Mouse (Mus musculus): ENCODE data around the gene Erc2. TPM values are rescaled to one million over a fixed set of nuclear protein-coding genes. Genes with fewer than 3 reads are reported as not detected.

Gene Erc2
- polyA plus RNA-seq, 1 experiment from 2014 or later, result 8.1 TPM

DNA sequence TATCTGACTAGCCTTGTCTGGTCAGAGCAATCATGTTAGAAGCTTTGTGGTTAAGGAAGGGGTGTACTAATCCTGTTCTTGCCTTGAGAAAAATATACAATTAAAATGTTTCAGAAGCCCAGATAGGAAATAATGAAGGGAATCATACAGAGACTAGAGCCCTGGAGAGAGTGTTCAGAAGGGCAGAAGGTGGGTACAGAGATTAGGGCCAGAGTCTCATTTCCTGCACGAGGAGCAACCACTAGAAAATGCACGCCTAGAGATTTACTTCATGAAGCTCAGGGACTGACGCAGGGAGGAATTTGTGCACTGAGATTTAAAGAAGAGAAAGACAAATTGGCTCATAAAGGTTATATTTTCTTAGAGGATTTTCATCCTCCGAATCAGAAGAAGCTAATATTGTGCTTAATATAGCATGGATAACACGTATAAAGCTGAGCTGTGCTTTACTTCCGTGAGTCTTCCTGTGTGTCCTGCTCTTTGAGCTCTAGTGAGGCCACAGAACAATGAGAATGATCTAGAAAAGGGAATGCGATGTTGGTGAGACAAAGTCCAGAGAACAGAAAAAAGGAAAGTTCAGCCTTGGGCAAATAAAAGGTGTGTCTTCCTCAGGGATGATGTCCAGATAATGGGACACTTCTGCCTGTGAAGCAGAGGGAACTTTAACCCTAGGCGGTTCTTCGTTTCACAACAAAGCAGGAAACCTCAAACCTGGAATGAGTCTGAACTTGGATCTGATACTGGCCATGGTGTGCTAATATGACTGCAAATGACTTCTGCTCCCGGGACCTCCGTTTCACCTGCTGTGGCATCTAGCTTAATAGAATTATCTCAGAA is 45.0 kb downstream of the Erc2 start:
- Histone ChIP-seq H3K9me3 (no peaks in the 10 kb centered on the region), H3K27me3 (no peaks in the 10 kb centered on the region), H3K27ac (no peak overlapping the region), H3K4me1 (replicated peaks) (peaks cover 15% of the 10 kb centered on the region), H3K9ac (replicated peaks) (no peak overlapping the region), H3K36me3 (no peaks in the 10 kb centered on the region), H3K4me2 (no peak overlapping the region), H3K4me3 (replicated peaks) (no peak overlapping the region)
- WGBS, result 86% methylated on average over 11 of the region's 11 CpGs
- ATAC-seq (ENCODE audit: insufficient number of reproducible peaks, insufficient read depth, low FRiP score, low TSS enrichment, low read depth), result no peak

DNA sequence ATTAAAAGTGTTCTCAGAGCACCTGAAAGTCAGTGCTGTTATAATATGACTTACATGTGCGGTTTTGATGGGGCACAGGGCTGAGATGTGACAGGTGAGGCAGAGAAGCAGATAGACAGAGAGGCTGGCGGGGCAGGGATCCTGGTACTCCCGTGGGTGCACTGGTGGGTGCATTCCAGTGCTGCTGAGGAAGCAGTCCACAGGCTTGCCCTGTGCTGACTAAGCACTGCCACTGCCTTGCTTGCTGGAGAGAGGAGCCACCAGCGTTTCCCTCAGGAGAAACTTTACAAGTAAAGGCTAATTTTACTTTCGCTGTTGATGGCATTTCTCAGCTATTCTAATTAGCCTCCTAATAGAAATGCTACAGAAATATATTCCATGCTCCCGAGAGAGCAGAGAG is 45.9 kb downstream of the Erc2 start:
- H3K4me1 ChIP-seq (replicated peaks), result peaks cover 8% of the 10 kb centered on the region
- H3K9ac ChIP-seq (replicated peaks), result no peak overlapping the region
- WGBS, result 52% methylated on average over 6 of the region's 6 CpGs
- no peak overlapping the region for H3K4me3 ChIP-seq (replicated peaks)
- no peaks in the 10 kb centered on the region for H3K9me3 ChIP-seq
- H3K4me2 ChIP-seq, result no peak overlapping the region
- H3K36me3 ChIP-seq, result no peaks in the 10 kb centered on the region
- H3K27ac ChIP-seq, result no peak overlapping the region
- ATAC-seq (ENCODE audit: insufficient number of reproducible peaks, insufficient read depth, low FRiP score, low TSS enrichment, low read depth), result no peak
- H3K27me3 ChIP-seq, result no peaks in the 10 kb centered on the region

DNA sequence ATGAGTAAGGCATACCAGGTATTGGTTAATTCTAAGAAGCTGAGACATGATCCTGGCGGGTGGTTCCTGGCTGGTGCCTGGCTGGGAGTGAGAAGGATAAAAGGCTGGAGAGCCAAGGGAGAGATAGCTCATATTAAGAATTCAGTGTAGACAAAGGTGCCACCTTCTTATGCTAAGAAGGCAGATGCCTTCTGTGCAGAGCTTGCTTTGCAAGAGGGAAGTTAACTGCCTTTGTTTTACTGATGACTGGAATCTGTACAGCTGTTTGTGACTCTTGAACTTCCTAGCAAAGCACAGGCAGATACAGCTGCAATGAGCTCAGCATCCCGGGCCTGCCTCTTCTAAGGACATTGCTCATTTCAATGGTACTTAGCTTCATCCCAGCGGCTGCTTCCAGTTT is 47.7 kb downstream of the Erc2 start:
- H3K4me1 ChIP-seq (replicated peaks), result peaks cover 8% of the 10 kb centered on the region
- WGBS, result 78% methylated on average over 3 of the region's 3 CpGs
- H3K9ac ChIP-seq (replicated peaks), result no peak overlapping the region
- no peak overlapping the region for H3K4me3 ChIP-seq (replicated peaks)
- no peaks in the 10 kb centered on the region for H3K36me3 ChIP-seq
- ATAC-seq (ENCODE audit: insufficient number of reproducible peaks, insufficient read depth, low FRiP score, low TSS enrichment, low read depth), result no peak
- no peak overlapping the region for H3K4me2 ChIP-seq
- H3K27me3 ChIP-seq, result no peaks in the 10 kb centered on the region
- H3K27ac ChIP-seq, result no peak overlapping the region
- H3K9me3 ChIP-seq, result no peaks in the 10 kb centered on the region

DNA sequence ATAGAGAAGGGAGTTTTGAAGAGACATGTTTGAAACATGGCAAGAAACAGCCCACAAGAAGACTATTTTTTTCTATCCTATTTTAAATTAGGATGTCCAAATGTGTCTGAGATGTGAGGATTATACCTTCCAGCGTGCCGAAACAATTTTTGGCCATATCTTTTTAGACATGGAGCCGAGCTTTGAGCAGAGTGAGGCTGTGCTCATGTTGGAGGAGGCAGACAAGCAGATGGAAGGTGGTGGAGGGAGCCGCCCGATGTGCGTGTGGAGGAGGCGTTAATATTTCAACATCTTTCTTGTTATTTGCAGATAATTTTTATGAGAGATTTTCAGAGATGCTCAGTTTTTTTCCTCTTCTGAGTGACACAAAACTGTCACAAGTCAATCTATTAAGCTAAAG is 50.5 kb downstream of the Erc2 start:
- Histone ChIP-seq H3K4me3 (replicated peaks) (no peak overlapping the region), H3K9ac (replicated peaks) (no peak overlapping the region), H3K27ac (no peak overlapping the region), H3K9me3 (no peaks in the 10 kb centered on the region), H3K36me3 (no peaks in the 10 kb centered on the region), H3K4me2 (no peak overlapping the region), H3K4me1 (replicated peaks) (peaks cover 8% of the 10 kb centered on the region), H3K27me3 (no peaks in the 10 kb centered on the region)
- WGBS, result 93% methylated on average over 7 of the region's 7 CpGs
- ATAC-seq (ENCODE audit: insufficient number of reproducible peaks, insufficient read depth, low FRiP score, low TSS enrichment, low read depth), result no peak

DNA sequence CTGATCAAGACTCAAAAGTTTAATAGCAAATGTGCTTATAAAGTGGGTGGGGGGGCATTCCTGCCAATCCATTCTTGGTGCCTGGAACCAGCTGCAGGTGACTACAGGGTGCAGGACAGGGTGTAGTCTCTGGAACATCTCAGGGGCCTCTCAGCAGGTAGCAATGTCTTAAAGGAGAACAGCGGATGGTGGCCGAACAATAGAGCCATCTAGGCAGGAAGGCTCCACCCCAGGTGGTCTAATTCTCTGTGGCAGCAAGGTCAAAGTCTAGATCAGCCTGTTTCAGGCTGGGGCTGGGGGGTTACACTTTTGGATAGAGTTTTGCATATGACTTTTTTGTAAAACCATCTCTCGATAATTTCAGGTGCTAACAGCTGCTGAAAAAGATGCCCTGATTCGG is 51.9 kb downstream of the Erc2 start:
- ATAC-seq (ENCODE audit: insufficient number of reproducible peaks, insufficient read depth, low FRiP score, low TSS enrichment, low read depth), result no peak
- H3K27ac ChIP-seq, result no peak overlapping the region
- H3K9me3 ChIP-seq, result no peaks in the 10 kb centered on the region
- H3K27me3 ChIP-seq, result no peaks in the 10 kb centered on the region
- WGBS, result 75% methylated on average over 4 of the region's 4 CpGs
- no peak overlapping the region for H3K4me3 ChIP-seq (replicated peaks)
- H3K9ac ChIP-seq (replicated peaks), result no peak overlapping the region
- no peaks in the 10 kb centered on the region for H3K4me1 ChIP-seq (replicated peaks)
- no peak overlapping the region for H3K4me2 ChIP-seq
- H3K36me3 ChIP-seq, result no peaks in the 10 kb centered on the region

DNA sequence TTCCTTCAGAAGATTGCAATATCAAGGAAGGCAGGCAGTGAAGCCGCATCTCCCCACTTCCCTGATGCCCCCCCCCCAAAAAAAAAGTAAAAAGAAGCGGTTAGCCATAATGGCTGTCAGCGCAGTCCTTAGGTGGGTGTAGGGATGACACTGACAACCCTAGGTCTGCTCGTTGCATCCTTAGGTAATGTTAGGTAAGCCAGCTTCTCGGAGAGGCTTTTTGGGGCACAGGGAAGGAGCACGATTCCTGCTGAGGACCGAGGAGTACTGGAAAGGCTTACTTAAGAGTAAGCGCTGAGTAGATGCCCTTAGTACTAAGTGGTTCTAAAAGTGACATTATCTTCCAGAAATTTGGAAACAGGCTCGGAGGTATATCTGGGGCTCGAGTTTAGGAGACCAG is 52.3 kb downstream of the Erc2 start:
- Histone ChIP-seq H3K36me3 (no peaks in the 10 kb centered on the region), H3K9me3 (no peaks in the 10 kb centered on the region), H3K27me3 (no peaks in the 10 kb centered on the region), H3K4me3 (replicated peaks) (no peak overlapping the region), H3K27ac (no peak overlapping the region), H3K9ac (replicated peaks) (no peak overlapping the region), H3K4me2 (no peak overlapping the region), H3K4me1 (replicated peaks) (no peaks in the 10 kb centered on the region)
- WGBS, result 87% methylated on average over 10 of the region's 10 CpGs
- ATAC-seq (ENCODE audit: insufficient number of reproducible peaks, insufficient read depth, low FRiP score, low TSS enrichment, low read depth), result no peak

DNA sequence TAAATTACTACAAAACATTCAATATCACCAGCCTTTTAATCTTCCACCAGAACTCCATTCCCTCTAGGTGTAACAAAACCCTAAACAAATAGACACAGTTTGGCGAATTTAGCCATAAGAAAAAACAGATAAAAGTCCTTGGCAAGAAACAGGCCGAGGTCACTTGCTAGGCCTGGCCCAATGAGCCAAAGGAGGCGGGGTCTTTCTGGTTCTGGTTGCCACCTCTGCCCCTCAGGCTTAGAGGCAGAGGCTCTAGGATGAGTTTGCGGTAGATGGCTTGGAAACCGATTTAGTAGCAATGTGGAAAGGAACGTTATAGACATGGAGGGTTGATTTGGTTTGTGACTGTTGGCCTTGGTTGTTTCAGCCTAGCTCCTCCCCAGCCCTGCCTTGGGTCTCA is 52.8 kb downstream of the Erc2 start:
- H3K27me3 ChIP-seq, result no peaks in the 10 kb centered on the region
- no peak overlapping the region for H3K9ac ChIP-seq (replicated peaks)
- no peak for ATAC-seq (ENCODE audit: insufficient number of reproducible peaks, insufficient read depth, low FRiP score, low TSS enrichment, low read depth)
- no peaks in the 10 kb centered on the region for H3K4me1 ChIP-seq (replicated peaks)
- 87% methylated on average over 6 of the region's 6 CpGs for WGBS
- no peak overlapping the region for H3K4me3 ChIP-seq (replicated peaks)
- no peaks in the 10 kb centered on the region for H3K9me3 ChIP-seq
- no peak overlapping the region for H3K27ac ChIP-seq
- H3K4me2 ChIP-seq, result no peak overlapping the region
- H3K36me3 ChIP-seq, result no peaks in the 10 kb centered on the region

DNA sequence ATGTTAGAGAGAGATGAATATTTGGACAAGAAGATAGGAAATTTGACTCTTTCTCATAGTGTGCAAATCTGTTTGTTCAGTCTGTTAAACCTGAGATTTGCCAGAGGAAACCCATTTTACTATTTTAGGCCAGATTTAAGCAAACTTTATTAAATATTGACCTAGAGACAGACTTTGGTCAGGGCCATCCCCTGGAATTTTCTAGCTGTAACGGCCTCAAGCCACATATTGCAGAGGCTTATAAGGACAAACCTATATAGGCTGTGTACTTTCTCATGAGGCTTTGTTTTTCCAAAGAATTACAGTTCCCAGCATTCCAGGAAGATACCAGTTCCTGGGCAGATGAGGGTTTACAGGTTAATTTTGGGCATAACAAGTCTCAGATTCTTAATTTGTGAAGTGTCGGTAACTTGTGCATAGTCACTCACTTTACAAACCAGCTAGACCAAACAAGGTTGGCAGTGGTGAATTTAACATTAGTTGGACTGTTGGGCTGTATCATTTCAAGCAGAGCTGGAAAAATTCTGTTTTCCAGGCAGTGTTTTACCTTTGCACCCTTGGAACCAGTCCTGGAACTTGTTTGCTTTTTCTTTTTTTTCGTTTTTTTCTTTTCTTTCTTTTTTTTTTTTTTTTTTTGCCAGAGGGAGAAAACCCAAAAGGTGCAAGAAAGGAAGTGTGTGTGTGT is 60.3 kb downstream of the Erc2 start:
- no peaks in the 10 kb centered on the region for H3K36me3 ChIP-seq
- H3K4me2 ChIP-seq, result no peak overlapping the region
- no peak overlapping the region for H3K4me3 ChIP-seq (replicated peaks)
- H3K27ac ChIP-seq, result no peak overlapping the region
- ATAC-seq (ENCODE audit: insufficient number of reproducible peaks, insufficient read depth, low FRiP score, low TSS enrichment, low read depth), result no peak
- H3K9me3 ChIP-seq, result no peaks in the 10 kb centered on the region
- no peaks in the 10 kb centered on the region for H3K4me1 ChIP-seq (replicated peaks)
- H3K27me3 ChIP-seq, result no peaks in the 10 kb centered on the region
- 68% methylated on average over 3 of the region's 3 CpGs for WGBS
- H3K9ac ChIP-seq (replicated peaks), result no peak overlapping the region

DNA sequence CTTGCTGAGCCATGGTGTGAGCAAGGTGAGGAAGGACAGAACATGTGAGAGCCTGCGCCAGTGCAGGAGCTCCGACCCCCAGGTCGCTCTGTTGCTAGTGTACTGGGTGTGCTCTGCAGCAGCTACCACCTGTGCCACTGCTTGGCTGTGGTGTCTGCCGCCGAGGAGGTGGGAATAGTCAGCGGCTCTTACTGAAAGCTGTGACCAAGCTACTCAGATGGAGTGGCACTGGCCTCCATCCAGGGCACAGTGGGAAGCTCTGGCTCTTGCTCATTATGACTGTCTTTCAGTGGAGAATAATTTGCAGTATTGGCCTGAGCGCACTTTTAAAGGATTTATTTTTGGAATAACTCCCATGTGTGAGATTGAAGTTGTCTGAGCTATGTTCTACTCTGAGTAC is 73.6 kb downstream of the Erc2 start:
- H3K4me1 ChIP-seq (replicated peaks), result no peaks in the 10 kb centered on the region
- ATAC-seq (ENCODE audit: insufficient number of reproducible peaks, insufficient read depth, low FRiP score, low TSS enrichment, low read depth), result no peak
- no peak overlapping the region for H3K4me3 ChIP-seq (replicated peaks)
- no peak overlapping the region for H3K4me2 ChIP-seq
- 87% methylated on average over 7 of the region's 7 CpGs for WGBS
- no peak overlapping the region for H3K9ac ChIP-seq (replicated peaks)
- H3K9me3 ChIP-seq, result no peaks in the 10 kb centered on the region
- no peaks in the 10 kb centered on the region for H3K36me3 ChIP-seq
- H3K27ac ChIP-seq, result no peak overlapping the region
- no peaks in the 10 kb centered on the region for H3K27me3 ChIP-seq

DNA sequence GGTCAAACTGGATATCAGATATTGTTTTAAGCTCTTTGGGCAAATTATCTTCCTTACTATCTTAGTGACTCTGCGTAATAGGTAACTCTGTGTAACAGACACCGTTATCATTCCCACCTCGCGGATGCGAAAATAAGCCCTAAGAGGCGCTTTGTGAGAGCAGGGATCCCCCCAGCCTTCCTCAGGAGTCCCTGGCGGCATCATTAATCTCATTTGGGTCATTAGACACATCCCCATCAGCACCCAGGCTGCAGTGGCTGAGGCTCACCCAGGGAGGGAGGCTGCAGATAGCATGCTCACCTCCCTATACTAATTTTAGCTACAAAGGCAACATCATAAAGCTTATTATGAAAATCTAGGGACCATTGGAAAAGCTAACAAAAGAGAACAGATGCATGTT is 95.1 kb downstream of the Erc2 start:
- Histone ChIP-seq H3K27ac (no peak overlapping the region), H3K9ac (replicated peaks) (no peak overlapping the region), H3K27me3 (no peaks in the 10 kb centered on the region), H3K4me2 (no peak overlapping the region), H3K9me3 (no peaks in the 10 kb centered on the region), H3K4me3 (replicated peaks) (no peak overlapping the region), H3K4me1 (replicated peaks) (no peaks in the 10 kb centered on the region), H3K36me3 (no peaks in the 10 kb centered on the region)
- WGBS, result 82% methylated on average over 7 of the region's 7 CpGs
- no peak for ATAC-seq (ENCODE audit: insufficient number of reproducible peaks, insufficient read depth, low FRiP score, low TSS enrichment, low read depth)

DNA sequence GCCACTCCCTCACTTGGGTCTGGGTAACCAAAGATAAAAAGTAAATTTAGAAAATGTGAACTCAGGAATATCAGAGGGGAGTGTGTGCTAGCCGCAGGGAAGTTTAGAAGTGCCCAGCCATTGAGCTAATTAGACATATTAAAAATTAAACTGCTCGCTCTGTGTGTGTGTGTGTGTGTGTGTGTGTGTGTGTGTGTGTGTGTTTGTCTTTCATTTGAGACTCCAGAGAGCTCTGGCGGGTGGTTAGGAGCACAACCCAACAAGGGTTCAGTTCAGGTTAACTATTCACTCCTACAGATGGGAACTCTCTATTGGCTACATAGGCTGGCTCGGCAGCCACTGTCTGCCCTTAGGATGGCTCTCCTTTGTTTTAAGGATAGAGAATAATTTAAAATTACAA is 97.4 kb downstream of the Erc2 start:
- no peaks in the 10 kb centered on the region for H3K4me1 ChIP-seq (replicated peaks)
- ATAC-seq (ENCODE audit: insufficient number of reproducible peaks, insufficient read depth, low FRiP score, low TSS enrichment, low read depth), result no peak
- WGBS, result 78% methylated on average over 4 of the region's 4 CpGs
- no peaks in the 10 kb centered on the region for H3K36me3 ChIP-seq
- H3K4me3 ChIP-seq (replicated peaks), result no peak overlapping the region
- H3K9me3 ChIP-seq, result no peaks in the 10 kb centered on the region
- no peak overlapping the region for H3K27ac ChIP-seq
- no peak overlapping the region for H3K4me2 ChIP-seq
- no peaks in the 10 kb centered on the region for H3K27me3 ChIP-seq
- H3K9ac ChIP-seq (replicated peaks), result no peak overlapping the region

DNA sequence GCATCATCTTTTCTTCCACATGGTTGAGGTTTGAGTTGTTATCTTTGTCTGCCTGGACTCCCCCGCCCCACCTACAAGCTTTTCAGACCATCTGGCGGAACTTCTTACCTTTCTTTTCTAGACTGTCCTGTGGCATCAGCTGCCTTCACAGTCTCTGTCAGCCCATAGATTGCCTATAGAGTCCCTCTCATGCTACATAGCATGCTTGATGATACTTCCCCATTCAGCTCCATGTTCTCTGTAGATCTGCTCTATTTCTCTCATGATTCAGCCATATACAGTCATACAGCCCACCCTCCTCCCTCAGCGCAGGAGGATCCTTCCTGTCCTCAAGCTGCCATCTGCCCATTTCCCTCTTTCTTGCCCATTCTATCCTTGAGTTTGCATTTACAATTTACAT is 98.7 kb downstream of the Erc2 start:
- no peaks in the 10 kb centered on the region for H3K9me3 ChIP-seq
- no peaks in the 10 kb centered on the region for H3K27me3 ChIP-seq
- 97% methylated on average over 3 of the region's 3 CpGs for WGBS
- no peak for ATAC-seq (ENCODE audit: insufficient number of reproducible peaks, insufficient read depth, low FRiP score, low TSS enrichment, low read depth)
- no peaks in the 10 kb centered on the region for H3K36me3 ChIP-seq
- H3K27ac ChIP-seq, result no peak overlapping the region
- no peak overlapping the region for H3K4me2 ChIP-seq
- no peak overlapping the region for H3K9ac ChIP-seq (replicated peaks)
- no peaks in the 10 kb centered on the region for H3K4me1 ChIP-seq (replicated peaks)
- H3K4me3 ChIP-seq (replicated peaks), result no peak overlapping the region
